Mouse (Mus musculus) heart, adult 2 months (tissue): ENCODE results near the gene Pxmp4. TPM values are rescaled to one million over a fixed set of nuclear protein-coding genes. Genes with fewer than 3 reads are reported as not detected.

Experiments used
- DNase-seq, 2 experiments: peaks; one replicate each; pipeline ENCODE4 v3.0.0; 2021
- H3K27ac ChIP-seq: fragments of 200-600 bp; 2 replicates; pipeline ENCODE4 v1.8.1; 2022
- H3K27me3 ChIP-seq: fragments of 200-500 bp; 2 replicates; pipeline ENCODE4 v1.6.1; 2012; ENCODE audit warnings: mild to moderate bottlenecking, low read length, inconsistent platforms, mixed read lengths; ENCODE audit not compliant: control insufficient read depth, insufficient read depth
- H3K36me3 ChIP-seq: fragments of 200-500 bp; 2 replicates; pipeline ENCODE4 v1.6.1; 2012; ENCODE audit warnings: low read length, inconsistent platforms; ENCODE audit not compliant: control insufficient read depth, insufficient read depth
- H3K4me1 ChIP-seq: fragments of 200-500 bp; 2 replicates; pipeline ENCODE4 v1.6.1; 2011; ENCODE audit warnings: low read length; ENCODE audit not compliant: control insufficient read depth, insufficient read depth
- H3K4me3 ChIP-seq: fragments of 200-600 bp; 2 replicates; pipeline ENCODE4 v1.8.1; 2022
- H3K79me2 ChIP-seq: fragments of 200-500 bp; replicated peaks from 2 replicates; pipeline ENCODE4 v1.6.1; 2012; ENCODE audit warnings: mild to moderate bottlenecking, inconsistent platforms, low read length, moderate library complexity, mixed read lengths; ENCODE audit not compliant: control insufficient read depth, insufficient read depth
- H3K9ac ChIP-seq: fragments of 200-500 bp; 2 replicates; pipeline ENCODE4 v1.6.1; 2012; ENCODE audit warnings: low read depth, mild to moderate bottlenecking, control low read depth, inconsistent platforms, low read length, mixed read lengths
- CTCF ChIP-seq: fragments of 200-600 bp; IDR thresholded peaks from 2 replicates; pipeline ENCODE4 v1.8.1; 2022; ENCODE audit warnings: antibody characterized with exemption, mild to moderate bottlenecking, moderate library complexity
- EP300 ChIP-seq: fragments of 200-500 bp; IDR thresholded peaks from 2 replicates; pipeline ENCODE4 v1.6.1; 2011; ENCODE audit warnings: low read depth, low read length, control low read depth; ENCODE audit not compliant: insufficient read depth
- POLR2A ChIP-seq: fragments of 200-500 bp; IDR thresholded peaks from 2 replicates; pipeline ENCODE4 v1.6.1; 2011; ENCODE audit warnings: mild to moderate bottlenecking, low read depth, low read length, control low read depth; ENCODE audit not compliant: insufficient read depth
- WGBS: fragments of 180-500 bp; shearing (Covaris S2); methylation state at CpG from one replicate; pipeline ENCODE4 v1.1.7; 2018; 5-methylcytosine and 5-hydroxymethylcytosine counted together
- intact Hi-C: fragments of 180-260 bp; cut with DNase I; formaldehyde crosslinking; loops from one replicate; pipeline ENCODE4 v1.15.1; 2025
- polyA plus RNA-seq: library from polyadenylated mRNA; depleted of rRNA; stranded (reverse); fragments of >200 nt; gene quantifications from 2 replicates; pipeline ENCODE4 v1.2.3, GENCODE M21; 2012
- total RNA-seq, 2 experiments: library from RNA; stranded (reverse); gene quantifications; 2 replicates each; pipeline ENCODE4 v1.2.3; 2021

Pxmp4 gene
- total and polyA plus RNA-seq, 3 experiments, result 20.9 to 49.9 (median 21.5) TPM

GRCm38 (mm10) chr2:154642005-154642459 is 38.5 kb upstream of the Pxmp4 start:
- no peaks in the 10 kb centered on the region for H3K27me3 ChIP-seq
- no peak overlapping the region for H3K4me3 ChIP-seq
- DNase-seq, result no peak
- H3K36me3 ChIP-seq, result no peaks in the 10 kb centered on the region
- no peaks in the 10 kb centered on the region for H3K79me2 ChIP-seq
- TF ChIP-seq CTCF (no peak), EP300 (no peak), POLR2A (no peak)
- H3K27ac ChIP-seq, result no peak overlapping the region
- WGBS, result 97% methylated on average over 9 of the region's 9 CpGs
- no peak overlapping the region for H3K9ac ChIP-seq
- H3K4me1 ChIP-seq, result no peaks in the 10 kb centered on the region
- intact Hi-C loops, result no loop called here

- intact Hi-C loops, result no loop called here
- 83% methylated on average over 8 of the region's 8 CpGs for WGBS
- no peak overlapping the region for H3K27ac ChIP-seq
- TF ChIP-seq POLR2A (no peak), EP300 (no peak), CTCF (no peak)
- H3K4me3 ChIP-seq, result no peak overlapping the region
- H3K79me2 ChIP-seq, result no peaks in the 10 kb centered on the region
- no peak overlapping the region for H3K9ac ChIP-seq
- no peak for DNase-seq
- no peaks in the 10 kb centered on the region for H3K27me3 ChIP-seq
- no peaks in the 10 kb centered on the region for H3K4me1 ChIP-seq
- H3K36me3 ChIP-seq, result no peaks in the 10 kb centered on the region
Observed at GRCm38 (mm10) chr2:154641176-154641575, 37.7 kb upstream of the Pxmp4 start.

- intact Hi-C loops, result no loop called here
- no peaks in the 10 kb centered on the region for H3K79me2 ChIP-seq
- no peak overlapping the region for H3K9ac ChIP-seq
- no peaks in the 10 kb centered on the region for H3K36me3 ChIP-seq
- no peaks in the 10 kb centered on the region for H3K4me1 ChIP-seq
- TF ChIP-seq CTCF, result no peak
- TF ChIP-seq POLR2A, result no peak
- TF ChIP-seq EP300, result no peak
- WGBS, result 96% methylated on average over 4 of the region's 4 CpGs
- no peaks in the 10 kb centered on the region for H3K27me3 ChIP-seq
- H3K27ac ChIP-seq, result no peak overlapping the region
- no peak overlapping the region for H3K4me3 ChIP-seq
- no peak for DNase-seq
Observed at GRCm38 (mm10) chr2:154639115-154639514, 35.6 kb upstream of the Pxmp4 start.

- H3K27ac ChIP-seq, result no peak overlapping the region
- no peaks in the 10 kb centered on the region for H3K79me2 ChIP-seq
- no peak overlapping the region for H3K9ac ChIP-seq
- no peaks in the 10 kb centered on the region for H3K36me3 ChIP-seq
- H3K27me3 ChIP-seq, result no peaks in the 10 kb centered on the region
- intact Hi-C loops, result no loop called here
- DNase-seq, result no peak
- H3K4me1 ChIP-seq, result no peaks in the 10 kb centered on the region
- TF ChIP-seq CTCF, result peak; percentile 17; the same call in 1 of the 2 replicates
- TF ChIP-seq POLR2A, result no peak
- H3K4me3 ChIP-seq, result no peak overlapping the region
- WGBS, result 97% methylated on average over 3 of the region's 3 CpGs
Observed at GRCm38 (mm10) chr2:154638521-154638920, 35.0 kb upstream of the Pxmp4 start.

- Histone ChIP-seq H3K9ac (no peak overlapping the region), H3K27me3 (no peaks in the 10 kb centered on the region), H3K79me2 (no peaks in the 10 kb centered on the region), H3K4me1 (no peaks in the 10 kb centered on the region), H3K27ac (no peak overlapping the region), H3K36me3 (no peaks in the 10 kb centered on the region), H3K4me3 (no peak overlapping the region)
- 86% methylated on average over 2 of the region's 2 CpGs for WGBS
- intact Hi-C loops, result no loop called here
- TF ChIP-seq EP300 (no peak), POLR2A (no peak), CTCF (no peak)
- DNase-seq, result no peak
Observed at GRCm38 (mm10) chr2:154635826-154636225, 32.3 kb upstream of the Pxmp4 start.

GRCm38 (mm10) chr2:154633876-154634644 is 30.6 kb upstream of the Pxmp4 start:
- Histone ChIP-seq H3K79me2 (no peaks in the 10 kb centered on the region), H3K27ac (no peak overlapping the region), H3K9ac (no peak overlapping the region), H3K4me1 (no peaks in the 10 kb centered on the region), H3K4me3 (no peak overlapping the region), H3K36me3 (no peaks in the 10 kb centered on the region), H3K27me3 (no peaks in the 10 kb centered on the region)
- intact Hi-C loops, result no loop called here
- 92% methylated on average over 9 of the region's 9 CpGs for WGBS
- no peak for DNase-seq
- TF ChIP-seq POLR2A, result no peak
- no peak for TF ChIP-seq CTCF
- no peak for TF ChIP-seq EP300
